Mouse (Mus musculus) CH12F3 (cell line): ENCODE data around the gene Relch.
"Not testable (repeated sequence)": the region's sequence is repeated elsewhere in the genome, so short reads cannot be mapped to it uniquely, and the experiment has no call there.

Experiments
- in situ Hi-C: fragments of 300-500 bp; cut with MboI; formaldehyde crosslinking; loops from 2 replicates; pipeline ENCODE4 v1.14.3; 2020; ENCODE audit warnings: low sequenced_read_pairs

Gene Relch

GRCm38 (mm10) chr1:105742481-105742880 is 78.8 kb downstream of the Relch start:
- in situ Hi-C loops, result no loop called here

- in situ Hi-C loops, result no loop called here
Measured at GRCm38 (mm10) chr1:105746444-105746843, 82.8 kb downstream of the Relch start.

- in situ Hi-C loops, result no loop called here
Measured at GRCm38 (mm10) chr1:105746858-105747596, 83.4 kb downstream of the Relch start.

GRCm38 (mm10) chr1:105748091-105748799 is 84.6 kb downstream of the Relch start:
- in situ Hi-C loops, result no loop called here

- in situ Hi-C loops, result no loop called here
Measured at GRCm38 (mm10) chr1:105752196-105752595, 88.5 kb downstream of the Relch start.

- in situ Hi-C loops, result no loop called here
Measured at GRCm38 (mm10) chr1:105752944-105753343, 89.3 kb downstream of the Relch start.

- in situ Hi-C loops, result no loop called here
Measured at GRCm38 (mm10) chr1:105758798-105759197, 95.1 kb downstream of the Relch start.

- in situ Hi-C loops, result no loop called here
Measured at GRCm38 (mm10) chr1:105759422-105760165, 95.9 kb downstream of the Relch start.

GRCm38 (mm10) chr1:105765586-105765985 is 101.9 kb downstream of the Relch start:
- in situ Hi-C loops, result no loop called here

GRCm38 (mm10) chr1:105766099-105766498 is 102.4 kb downstream of the Relch start:
- in situ Hi-C loops, result not testable (repeated sequence)

GRCm38 (mm10) chr1:105768397-105768796 is 104.7 kb downstream of the Relch start:
- in situ Hi-C loops, result no loop called here

- in situ Hi-C loops, result no loop called here
Measured at GRCm38 (mm10) chr1:105770685-105771084, 107.0 kb downstream of the Relch start.

GRCm38 (mm10) chr1:105776426-105776825 is 112.8 kb downstream of the Relch start:
- in situ Hi-C loops, result no loop called here

GRCm38 (mm10) chr1:105780079-105780456 is 116.4 kb downstream of the Relch start:
- in situ Hi-C loops, result no loop called here

GRCm38 (mm10) chr1:105780457-105781364 is 117.0 kb downstream of the Relch start, which contains the start of gene Tnfrsf11a:
Gene Tnfrsf11a, plus strand, starts transcription at chr1:105780718.
- in situ Hi-C loops, result no loop called here

- in situ Hi-C loops, result no loop called here
Measured at GRCm38 (mm10) chr1:105781391-105782146, 117.9 kb downstream of the Relch start.

GRCm38 (mm10) chr1:105784257-105785016 is 120.8 kb downstream of the Relch start:
- in situ Hi-C loops, result no loop called here

GRCm38 (mm10) chr1:105785146-105785545 is 121.5 kb downstream of the Relch start:
- in situ Hi-C loops, result no loop called here

GRCm38 (mm10) chr1:105786731-105787357 is 123.2 kb downstream of the Relch start:
- in situ Hi-C loops, result no loop called here
